Mouse (Mus musculus) MEL (cell line): ENCODE measurements at regions not wholly inside any gene's neighbourhood (a gene's known extent, or its start where the extent isn't known, plus 50 kb on each side); places are given as distances from the start of the nearest gene placed in this dataset.

Experiments used
- DNase-seq: peaks from one replicate; pipeline ENCODE4 v3.0.0; 2011; ENCODE audit warnings: low read depth, low spot score
- H3K27ac ChIP-seq: 2 replicates; pipeline ENCODE4 v1.5.1; 2012; ENCODE audit warnings: low read depth, mild to moderate bottlenecking, control low read depth, low read length, moderate library complexity; ENCODE audit not compliant: control insufficient read depth
- H3K27me3 ChIP-seq, 2 experiments: fragments of 150-350 bp in 1 of 2; sonication (generic) in 1 of 2; 2 replicates each; pipeline ENCODE4 v1.6.1; 2012; ENCODE audit warnings: low read length in 2 of 2, mild to moderate bottlenecking in 2 of 2, improper control_type of control experiment in 1 of 2, moderate library complexity in 1 of 2; ENCODE audit not compliant: insufficient read depth in 2 of 2, control insufficient read depth in 1 of 2
- H3K36me3 ChIP-seq, 2 experiments: 2 replicates each; pipeline ENCODE4 v1.6.1; 2012 to 2014; ENCODE audit warnings: low read length in 2 of 2, improper control_type of control experiment in 1 of 2, inconsistent platforms in 1 of 2, mild to moderate bottlenecking in 1 of 2; ENCODE audit not compliant: insufficient read depth in 2 of 2, control insufficient read depth in 1 of 2
- H3K4me1 ChIP-seq, 2 experiments: fragments of 150-350 bp in 1 of 2; sonication (generic) in 1 of 2; 2 replicates each; pipeline ENCODE4 v1.6.1; 2012; ENCODE audit warnings: low read length in 2 of 2, improper control_type of control experiment in 1 of 2, mild to moderate bottlenecking in 1 of 2; ENCODE audit not compliant: insufficient read depth in 2 of 2, control insufficient read depth in 1 of 2
- H3K4me3 ChIP-seq, 2 experiments: fragments of 150-350 bp in 1 of 2; sonication (generic) in 1 of 2; 2 replicates each; pipeline ENCODE4 v1.5.1; 2012; ENCODE audit warnings: low read depth in 2 of 2, low read length in 2 of 2, mild to moderate bottlenecking in 2 of 2, moderate library complexity in 2 of 2, control low read depth in 1 of 2, improper control_type of control experiment in 1 of 2; ENCODE audit not compliant: control insufficient read depth in 1 of 2, insufficient read depth in 1 of 2
- H3K79me2 ChIP-seq: 2 replicates; pipeline ENCODE4 v1.6.1; 2012; ENCODE audit warnings: mild to moderate bottlenecking, low read length, moderate library complexity; ENCODE audit not compliant: control insufficient read depth, poor library complexity, insufficient read depth
- H3K9ac ChIP-seq: 2 replicates; pipeline ENCODE4 v1.6.1; 2012; ENCODE audit warnings: low read depth, mild to moderate bottlenecking, control low read depth, low read length, moderate library complexity; ENCODE audit not compliant: control insufficient read depth, poor library complexity, severe bottlenecking
- H3K9me3 ChIP-seq: fragments of 150-350 bp; sonication (generic); replicated peaks from 2 replicates; pipeline ENCODE4 v1.6.1; 2012; ENCODE audit warnings: mild to moderate bottlenecking, low read length, improper control_type of control experiment, moderate library complexity; ENCODE audit not compliant: insufficient read depth
- CHD2 ChIP-seq: IDR thresholded peaks from 2 replicates; pipeline ENCODE4 v1.6.1; 2011; ENCODE audit warnings: low read length, improper control_type of control experiment
- CTCF ChIP-seq, 3 experiments: IDR thresholded peaks in 2 of 3; conservative IDR thresholded peaks in 1 of 3; 2 replicates each; pipeline ENCODE4 v1.5.1; 2011 to 2012; ENCODE audit warnings: low read length in 3 of 3, low read depth in 2 of 3, mild to moderate bottlenecking in 2 of 3, improper control_type of control experiment in 1 of 3, inconsistent platforms in 1 of 3, mixed read lengths in 1 of 3, moderate library complexity in 1 of 3; ENCODE audit not compliant: control insufficient read depth in 1 of 3, insufficient read depth in 1 of 3, poor library complexity in 1 of 3, severe bottlenecking in 1 of 3
- E2F4 ChIP-seq: IDR thresholded peaks from 2 replicates; pipeline ENCODE4 v1.6.1; 2011; ENCODE audit warnings: low read depth, low read length, improper control_type of control experiment, borderline replicate concordance
- ELF1 ChIP-seq: IDR thresholded peaks from 2 replicates; pipeline ENCODE4 v1.6.1; 2014; ENCODE audit warnings: low read depth, mild to moderate bottlenecking, inconsistent platforms, low read length, improper control_type of control experiment, moderate library complexity
- EP300 ChIP-seq, 2 experiments: IDR thresholded peaks; 2 replicates each; pipeline ENCODE4 v1.6.1; 2011; ENCODE audit warnings: improper control_type of control experiment in 2 of 2, low read length in 2 of 2, low read depth in 1 of 2, mild to moderate bottlenecking in 1 of 2
- ETS1 ChIP-seq: IDR thresholded peaks from 2 replicates; pipeline ENCODE4 v1.6.1; 2012; ENCODE audit warnings: low read depth, mild to moderate bottlenecking, inconsistent platforms, low read length, improper control_type of control experiment, moderate library complexity
- GABPA ChIP-seq: IDR thresholded peaks from 2 replicates; pipeline ENCODE4 v1.6.1; 2012; ENCODE audit warnings: low read depth, mild to moderate bottlenecking, inconsistent platforms, low read length, improper control_type of control experiment, moderate library complexity
- GATA1 ChIP-seq: IDR thresholded peaks from 2 replicates; pipeline ENCODE4 v1.6.1; 2011; ENCODE audit warnings: low read depth, low read length, improper control_type of control experiment
- MAFK ChIP-seq: IDR thresholded peaks from 2 replicates; pipeline ENCODE4 v1.6.1; 2011; ENCODE audit warnings: low read depth, mild to moderate bottlenecking, low read length, improper control_type of control experiment, borderline replicate concordance
- MAX ChIP-seq: IDR thresholded peaks from 2 replicates; pipeline ENCODE4 v1.6.1; 2011; ENCODE audit warnings: low read length, improper control_type of control experiment
- MAZ ChIP-seq: IDR thresholded peaks from 2 replicates; pipeline ENCODE4 v1.6.1; 2012; ENCODE audit warnings: low read depth, mild to moderate bottlenecking, inconsistent platforms, low read length, improper control_type of control experiment
- MYC ChIP-seq: IDR thresholded peaks from 2 replicates; pipeline ENCODE4 v1.6.1; 2011; ENCODE audit warnings: low read depth, mild to moderate bottlenecking, low read length, improper control_type of control experiment, moderate library complexity
- NELFE ChIP-seq: IDR thresholded peaks from 2 replicates; pipeline ENCODE4 v1.6.1; 2011; ENCODE audit warnings: low read depth, low read length, improper control_type of control experiment
- POLR2A ChIP-seq, 2 experiments: IDR thresholded peaks; 2 replicates each; pipeline ENCODE4 v1.6.1; 2011 to 2012; ENCODE audit warnings: low read length in 2 of 2, mild to moderate bottlenecking in 2 of 2, control low read depth in 1 of 2, improper control_type of control experiment in 1 of 2, low read depth in 1 of 2, moderate library complexity in 1 of 2; ENCODE audit not compliant: control insufficient read depth in 1 of 2, insufficient read depth in 1 of 2, poor library complexity in 1 of 2
- POLR2AphosphoS2 ChIP-seq: IDR thresholded peaks from 2 replicates; pipeline ENCODE4 v1.6.1; 2011; ENCODE audit warnings: low read length, improper control_type of control experiment
- RAD21 ChIP-seq: IDR thresholded peaks from 2 replicates; pipeline ENCODE4 v1.6.1; 2011; ENCODE audit warnings: mild to moderate bottlenecking, low read depth, low read length, improper control_type of control experiment
- RCOR1 ChIP-seq: IDR thresholded peaks from 2 replicates; pipeline ENCODE4 v1.6.1; 2012; ENCODE audit warnings: low read depth, mild to moderate bottlenecking, inconsistent platforms, low read length, improper control_type of control experiment
- SIN3A ChIP-seq: IDR thresholded peaks from 2 replicates; pipeline ENCODE4 v1.6.1; 2012; ENCODE audit warnings: low read length, improper control_type of control experiment, inconsistent platforms
- TCF12 ChIP-seq: IDR thresholded peaks from 2 replicates; pipeline ENCODE4 v1.6.1; 2014; ENCODE audit warnings: low read depth, mild to moderate bottlenecking, inconsistent platforms, low read length, improper control_type of control experiment, moderate library complexity
- UBTF ChIP-seq: IDR thresholded peaks from 2 replicates; pipeline ENCODE4 v1.6.1; 2012; ENCODE audit warnings: low read depth, mild to moderate bottlenecking, inconsistent platforms, low read length, improper control_type of control experiment, moderate library complexity, borderline replicate concordance; ENCODE audit not compliant: insufficient read depth
- USF1 ChIP-seq: IDR thresholded peaks from 2 replicates; pipeline ENCODE4 v1.6.1; 2014; ENCODE audit warnings: low read depth, mild to moderate bottlenecking, inconsistent platforms, low read length, improper control_type of control experiment, moderate library complexity
- USF2 ChIP-seq, 2 experiments: IDR thresholded peaks; 2 replicates each; pipeline ENCODE4 v1.6.1; 2011 to 2012; ENCODE audit warnings: improper control_type of control experiment in 2 of 2, low read length in 2 of 2, borderline replicate concordance in 1 of 2, inconsistent platforms in 1 of 2, low read depth in 1 of 2, mild to moderate bottlenecking in 1 of 2; ENCODE audit not compliant: insufficient read depth in 1 of 2
- ZKSCAN1 ChIP-seq: IDR thresholded peaks from 2 replicates; pipeline ENCODE4 v1.6.1; 2012; ENCODE audit warnings: low read depth, mild to moderate bottlenecking, inconsistent platforms, low read length, improper control_type of control experiment, moderate library complexity
- ZMIZ1 ChIP-seq: IDR thresholded peaks from 2 replicates; pipeline ENCODE4 v1.6.1; 2012; ENCODE audit warnings: low read depth, mild to moderate bottlenecking, inconsistent platforms, low read length, improper control_type of control experiment, moderate library complexity
- ZNF384 ChIP-seq: IDR thresholded peaks from 2 replicates; pipeline ENCODE4 v1.6.1; 2012; ENCODE audit warnings: low read depth, mild to moderate bottlenecking, inconsistent platforms, low read length, improper control_type of control experiment

GRCm38 (mm10) chr7:111212188-111212587 is 129.4 kb upstream of the Eif4g2 start:
- Histone ChIP-seq H3K4me3 (no peak overlapping the region), H3K9me3 (no peaks in the 10 kb centered on the region), H3K4me1 (peaks cover 0 to 9% of the 10 kb centered on the region in 2 experiments; a peak in 1 of 4 replicates), H3K36me3 (no peaks in the 10 kb centered on the region), H3K79me2 (no peaks in the 10 kb centered on the region), H3K27ac (no peak overlapping the region), H3K9ac (no peak overlapping the region), H3K27me3 (no peaks in the 10 kb centered on the region)
- TF ChIP-seq ETS1 (no peak), MAZ (no peak), POLR2A (IDR thresholded peaks at IDR 0.05; ENCODE audit: control insufficient read depth in 1 of 2, insufficient read depth in 1 of 2, low read depth in 1 of 2, low read length in 2 of 2, poor library complexity in 1 of 2) (no peak), MAX (no peak), RAD21 (no peak), GABPA (no peak), RCOR1 (no peak), ELF1 (no peak), USF1 (no peak), NELFE (no peak), USF2 (IDR thresholded peaks at IDR 0.05; ENCODE audit: borderline replicate concordance in 1 of 2, insufficient read depth in 1 of 2, low read depth in 1 of 2, low read length in 2 of 2) (no peak), ZMIZ1 (no peak), MYC (no peak), CTCF (IDR thresholded peaks at IDR 0.05 in 2 of 3, conservative IDR thresholded peaks at IDR 0.05 in 1 of 3; ENCODE audit: control insufficient read depth in 1 of 3, insufficient read depth in 1 of 3, low read depth in 2 of 3, low read length in 3 of 3, poor library complexity in 1 of 3, severe bottlenecking in 1 of 3) (no peak), GATA1 (no peak)
- no peak for DNase-seq

GRCm38 (mm10) chr7:111211641-111212040 is 128.8 kb upstream of the Eif4g2 start:
- TF ChIP-seq MAZ (no peak), CHD2 (no peak), USF1 (no peak)
- Histone ChIP-seq H3K4me3 (no peak overlapping the region), H3K4me1 (peaks cover 0 to 9% of the 10 kb centered on the region in 2 experiments; a peak in 1 of 4 replicates), H3K9me3 (no peaks in the 10 kb centered on the region), H3K27me3 (no peaks in the 10 kb centered on the region), H3K79me2 (no peaks in the 10 kb centered on the region), H3K36me3 (no peaks in the 10 kb centered on the region), H3K27ac (no peak overlapping the region), H3K9ac (no peak overlapping the region)
- DNase-seq, result no peak

- no peaks in the 10 kb centered on the region for H3K36me3 ChIP-seq
- no peak overlapping the region for H3K27ac ChIP-seq
- no peak overlapping the region for H3K9ac ChIP-seq
- H3K9me3 ChIP-seq, result no peaks in the 10 kb centered on the region
- DNase-seq, result no peak
- no peaks in the 10 kb centered on the region for H3K79me2 ChIP-seq
- no peaks in the 10 kb centered on the region for H3K27me3 ChIP-seq
- no peak overlapping the region for H3K4me3 ChIP-seq
- H3K4me1 ChIP-seq, result peaks cover 0 to 9% of the 10 kb centered on the region in 2 experiments; a peak in 1 of 4 replicates
- TF ChIP-seq E2F4, result no peak
- TF ChIP-seq TCF12, result no peak
- no peak for TF ChIP-seq USF1
- TF ChIP-seq POLR2A (IDR thresholded peaks at IDR 0.05; ENCODE audit: control insufficient read depth in 1 of 2, insufficient read depth in 1 of 2, low read depth in 1 of 2, low read length in 2 of 2, poor library complexity in 1 of 2), result no peak
- no peak for TF ChIP-seq EP300 (IDR thresholded peaks at IDR 0.05; ENCODE audit: low read depth in 1 of 2, low read length in 2 of 2)
- no peak for TF ChIP-seq SIN3A
- TF ChIP-seq ELF1, result no peak
- TF ChIP-seq UBTF, result no peak
- TF ChIP-seq POLR2AphosphoS2, result no peak
- no peak for TF ChIP-seq RAD21
- no peak for TF ChIP-seq CTCF (IDR thresholded peaks at IDR 0.05 in 2 of 3, conservative IDR thresholded peaks at IDR 0.05 in 1 of 3; ENCODE audit: control insufficient read depth in 1 of 3, insufficient read depth in 1 of 3, low read depth in 2 of 3, low read length in 3 of 3, poor library complexity in 1 of 3, severe bottlenecking in 1 of 3)
- no peak for TF ChIP-seq ZNF384
- no peak for TF ChIP-seq MAFK
- no peak for TF ChIP-seq ZKSCAN1
- TF ChIP-seq MAX, result no peak
- TF ChIP-seq CHD2, result no peak
- no peak for TF ChIP-seq USF2 (IDR thresholded peaks at IDR 0.05; ENCODE audit: borderline replicate concordance in 1 of 2, insufficient read depth in 1 of 2, low read depth in 1 of 2, low read length in 2 of 2)
Observed at GRCm38 (mm10) chr7:111210282-111210681, 127.5 kb upstream of the Eif4g2 start.
